Mouse (Mus musculus) neural tube, embryonic 12.5 days (tissue): ENCODE results near the gene C130032M10Rik. TPM values are rescaled to one million over a fixed set of nuclear protein-coding genes. Genes with fewer than 3 reads are reported as not detected.

Experiments
- ATAC-seq: fragments of 200-750 bp; cut with Nextera tagmentation; 2 replicates; pipeline ENCODE4 v1.8.0; 2017; ENCODE audit warnings: low read depth, mild to moderate bottlenecking, moderate TSS enrichment, moderate library complexity; ENCODE audit not compliant: low FRiP score
- H3K27ac ChIP-seq: fragments of 300-500 bp; sonication (generic); 2 replicates; pipeline ENCODE4 v1.5.1; 2016
- H3K27me3 ChIP-seq: fragments of 300-500 bp; sonication (generic); replicated peaks from 2 replicates; pipeline ENCODE4 v1.6.1; 2016; ENCODE audit warnings: mild to moderate bottlenecking
- H3K36me3 ChIP-seq: fragments of 300-500 bp; sonication (generic); 2 replicates; pipeline ENCODE4 v1.6.1; 2016; ENCODE audit warnings: mild to moderate bottlenecking
- H3K4me1 ChIP-seq: fragments of 300-500 bp; sonication (generic); 2 replicates; pipeline ENCODE4 v1.6.1; 2016
- H3K4me2 ChIP-seq: fragments of 300-500 bp; sonication (generic); replicated peaks from 2 replicates; pipeline ENCODE4 v1.6.1; 2016; ENCODE audit warnings: mild to moderate bottlenecking
- H3K4me3 ChIP-seq: fragments of 300-500 bp; sonication (generic); 2 replicates; pipeline ENCODE4 v1.5.1; 2016
- H3K9ac ChIP-seq: fragments of 300-500 bp; sonication (generic); 2 replicates; pipeline ENCODE4 v1.6.1; 2016; ENCODE audit warnings: mild to moderate bottlenecking
- H3K9me3 ChIP-seq: fragments of 300-500 bp; sonication (generic); 2 replicates; pipeline ENCODE4 v1.6.1; 2016; ENCODE audit warnings: mild to moderate bottlenecking
- WGBS: fragments of 180-500 bp; shearing (Covaris S2); methylation state at CpG from one replicate; pipeline ENCODE4 v1.1.7; 2016; 5-methylcytosine and 5-hydroxymethylcytosine counted together
- polyA plus RNA-seq: library from polyadenylated mRNA; unstranded; fragments of >200 nt; fragmentation: Nextera tagmentation; extraction: Ambion mirVana; gene quantifications from 2 replicates; pipeline ENCODE4 v1.2.1, GENCODE M21; 2016

Gene C130032M10Rik
- polyA plus RNA-seq, 1 experiment from 2014 or later = 0.28 TPM

GRCm38 (mm10) chr9:114499783-114500515 lies 15.5 kb upstream of the C130032M10Rik start:
- ATAC-seq = peak; percentile 63; the same call in 1 of the 2 replicates
- Histone ChIP-seq H3K9ac (no peak overlapping the region), H3K4me3 (no peak overlapping the region), H3K27me3 (no peaks in the 10 kb centered on the region), H3K4me2 (peak overlapping the region; percentile 12; the same call in 1 of the 2 replicates), H3K4me1 (no peaks in the 10 kb centered on the region; the same call in 1 of the 2 replicates), H3K9me3 (no peaks in the 10 kb centered on the region), H3K27ac (no peak overlapping the region), H3K36me3 (no peaks in the 10 kb centered on the region)
- 17% methylated on average over 15 of the region's 15 CpGs for WGBS

GRCm38 (mm10) chr9:114501111-114501510 lies 14.4 kb upstream of the C130032M10Rik start:
- WGBS = 92% methylated on average over 7 of the region's 7 CpGs

GRCm38 (mm10) chr9:114501913-114502312 lies 13.6 kb upstream of the C130032M10Rik start:
- 96% methylated on average over 11 of the region's 11 CpGs for WGBS
- no peak overlapping the region for H3K4me3 ChIP-seq
- H3K36me3 ChIP-seq = 0 out of 2 replicates have a peak, but pooled peaks cover 6% of the 10 kb centered on the region
- no peak for ATAC-seq
- H3K27ac ChIP-seq = no peak overlapping the region
- no peak overlapping the region for H3K4me2 ChIP-seq
- no peaks in the 10 kb centered on the region; the same call in 1 of the 2 replicates for H3K4me1 ChIP-seq
- no peaks in the 10 kb centered on the region for H3K27me3 ChIP-seq
- no peak overlapping the region for H3K9ac ChIP-seq
- H3K9me3 ChIP-seq = no peaks in the 10 kb centered on the region

More at GRCm38 (mm10) chr9:114501111-114501510, 14.4 kb upstream of the C130032M10Rik start:
- Histone ChIP-seq H3K9me3 (no peaks in the 10 kb centered on the region), H3K4me3 (no peak overlapping the region), H3K36me3 (no peaks in the 10 kb centered on the region), H3K27me3 (no peaks in the 10 kb centered on the region), H3K9ac (no peak overlapping the region), H3K4me1 (no peaks in the 10 kb centered on the region; the same call in 1 of the 2 replicates), H3K27ac (no peak overlapping the region), H3K4me2 (no peak overlapping the region)
- ATAC-seq = no peak

- Histone ChIP-seq H3K36me3 (peaks cover 6% of the 10 kb centered on the region; the same call in 1 of the 2 replicates), H3K9me3 (no peaks in the 10 kb centered on the region), H3K9ac (no peak overlapping the region), H3K4me2 (no peak overlapping the region), H3K4me1 (no peaks in the 10 kb centered on the region; the same call in 1 of the 2 replicates), H3K27ac (no peak overlapping the region), H3K27me3 (no peaks in the 10 kb centered on the region), H3K4me3 (no peak overlapping the region)
- no peak for ATAC-seq
- 73% methylated on average over 15 of the region's 15 CpGs for WGBS
Observed at GRCm38 (mm10) chr9:114502711-114503427, 12.6 kb upstream of the C130032M10Rik start.

GRCm38 (mm10) chr9:114504816-114505215 lies 10.7 kb upstream of the C130032M10Rik start, which contains the start of gene Ccr4:
TSS of gene Ccr4 (minus strand) at chr9:114504916.
- H3K36me3 ChIP-seq = peaks cover 17% of the 10 kb centered on the region
- no peak within 1 kb of the TSS for H3K4me2 ChIP-seq
- H3K4me3 ChIP-seq = no peak within 1 kb of the TSS
- no peaks in the 10 kb centered on the region for H3K27me3 ChIP-seq
- H3K9ac ChIP-seq = no peak within 1 kb of the TSS
- no peak within 1 kb of the TSS for H3K27ac ChIP-seq
- ATAC-seq = no peak
- 92% methylated on average over 9 of the region's 9 CpGs for WGBS
- H3K4me1 ChIP-seq = no peaks in the 10 kb centered on the region
- no peaks in the 10 kb centered on the region for H3K9me3 ChIP-seq

GRCm38 (mm10) chr9:114506564-114506963 lies 8.9 kb upstream of the C130032M10Rik start:
- no peak overlapping the region for H3K27ac ChIP-seq
- peaks cover 4% of the 10 kb centered on the region; the same call in 1 of the 2 replicates for H3K9me3 ChIP-seq
- 77% methylated on average over 4 of the region's 4 CpGs for WGBS
- no peak overlapping the region for H3K9ac ChIP-seq
- H3K36me3 ChIP-seq = peaks cover 32% of the 10 kb centered on the region
- H3K4me3 ChIP-seq = no peak overlapping the region
- no peak for ATAC-seq
- no peak overlapping the region for H3K4me2 ChIP-seq
- no peaks in the 10 kb centered on the region for H3K27me3 ChIP-seq
- H3K4me1 ChIP-seq = no peaks in the 10 kb centered on the region

- Histone ChIP-seq H3K9me3 (peaks cover 10% of the 10 kb centered on the region; the same call in 1 of the 2 replicates), H3K4me3 (no peak overlapping the region), H3K4me2 (no peak overlapping the region), H3K4me1 (no peaks in the 10 kb centered on the region), H3K9ac (no peak overlapping the region), H3K36me3 (peaks cover 38% of the 10 kb centered on the region), H3K27me3 (no peaks in the 10 kb centered on the region), H3K27ac (no peak overlapping the region)
- ATAC-seq = no peak
- WGBS = 92% methylated on average over 9 of the region's 9 CpGs
Observed at GRCm38 (mm10) chr9:114507421-114507820, 8.1 kb upstream of the C130032M10Rik start.

GRCm38 (mm10) chr9:114509785-114510184 lies 5.7 kb upstream of the C130032M10Rik start:
- Histone ChIP-seq H3K27me3 (no peaks in the 10 kb centered on the region), H3K9ac (no peak overlapping the region), H3K9me3 (peaks cover 27% of the 10 kb centered on the region), H3K4me3 (no peak overlapping the region), H3K4me2 (no peak overlapping the region), H3K27ac (no peak overlapping the region), H3K4me1 (no peaks in the 10 kb centered on the region), H3K36me3 (peaks cover 62% of the 10 kb centered on the region)
- 97% methylated on average over 9 of the region's 9 CpGs for whole genome bisulfite sequencing
- ATAC-seq = no peak

GRCm38 (mm10) chr9:114512831-114513230 lies 2.7 kb upstream of the C130032M10Rik start:
- Histone ChIP-seq H3K4me2 (no peak overlapping the region), H3K9ac (no peak overlapping the region), H3K4me3 (no peak overlapping the region), H3K4me1 (0 out of 2 replicates have a peak, but pooled peaks cover 3% of the 10 kb centered on the region), H3K27me3 (no peaks in the 10 kb centered on the region), H3K9me3 (peaks cover 27% of the 10 kb centered on the region), H3K36me3 (peaks cover 65% of the 10 kb centered on the region), H3K27ac (no peak overlapping the region)
- 98% methylated on average over 21 of the region's 21 CpGs for WGBS
- no peak for ATAC-seq

- ATAC-seq = no peak
- H3K4me2 ChIP-seq = no peak overlapping the region
- H3K27me3 ChIP-seq = no peaks in the 10 kb centered on the region
- no peak overlapping the region for H3K4me3 ChIP-seq
- peaks cover 12% of the 10 kb centered on the region for H3K9me3 ChIP-seq
- peaks cover 27% of the 10 kb centered on the region for H3K36me3 ChIP-seq
- WGBS = 82% methylated on average over 13 of the region's 13 CpGs
- 0 out of 2 replicates have a peak, but pooled peaks cover 3% of the 10 kb centered on the region for H3K4me1 ChIP-seq
- no peak overlapping the region for H3K9ac ChIP-seq
- no peak overlapping the region for H3K27ac ChIP-seq
Observed at GRCm38 (mm10) chr9:114517924-114518497, 2.5 kb downstream of the C130032M10Rik start.

GRCm38 (mm10) chr9:114518812-114519477 lies 3.4 kb downstream of the C130032M10Rik start:
- peaks cover 2% of the 10 kb centered on the region for H3K9me3 ChIP-seq
- 52% methylated on average over 9 of the region's 9 CpGs for WGBS
- H3K36me3 ChIP-seq = peaks cover 18% of the 10 kb centered on the region
- no peak overlapping the region for H3K4me3 ChIP-seq
- H3K9ac ChIP-seq = no peak overlapping the region
- ATAC-seq = no peak
- 0 out of 2 replicates have a peak, but pooled peaks cover 3% of the 10 kb centered on the region for H3K4me1 ChIP-seq
- no peak overlapping the region for H3K27ac ChIP-seq
- no peak overlapping the region for H3K4me2 ChIP-seq
- no peaks in the 10 kb centered on the region for H3K27me3 ChIP-seq
